Mouse (Mus musculus) neural tube, embryonic 12.5 days (tissue): ENCODE results near the gene Unc13b. TPM values are rescaled to one million over a fixed set of nuclear protein-coding genes. Genes with fewer than 3 reads are reported as not detected.

ENCODE experiments used
- ATAC-seq: fragments of 200-750 bp; cut with Nextera tagmentation; 2 replicates; pipeline ENCODE4 v1.8.0; 2017; ENCODE audit warnings: low read depth, mild to moderate bottlenecking, moderate TSS enrichment, moderate library complexity; ENCODE audit not compliant: low FRiP score
- H3K27ac ChIP-seq: fragments of 300-500 bp; sonication (generic); 2 replicates; pipeline ENCODE4 v1.5.1; 2016
- H3K27me3 ChIP-seq: fragments of 300-500 bp; sonication (generic); replicated peaks from 2 replicates; pipeline ENCODE4 v1.6.1; 2016; ENCODE audit warnings: mild to moderate bottlenecking
- H3K36me3 ChIP-seq: fragments of 300-500 bp; sonication (generic); 2 replicates; pipeline ENCODE4 v1.6.1; 2016; ENCODE audit warnings: mild to moderate bottlenecking
- H3K4me1 ChIP-seq: fragments of 300-500 bp; sonication (generic); 2 replicates; pipeline ENCODE4 v1.6.1; 2016
- H3K4me2 ChIP-seq: fragments of 300-500 bp; sonication (generic); replicated peaks from 2 replicates; pipeline ENCODE4 v1.6.1; 2016; ENCODE audit warnings: mild to moderate bottlenecking
- H3K4me3 ChIP-seq: fragments of 300-500 bp; sonication (generic); 2 replicates; pipeline ENCODE4 v1.5.1; 2016
- H3K9ac ChIP-seq: fragments of 300-500 bp; sonication (generic); 2 replicates; pipeline ENCODE4 v1.6.1; 2016; ENCODE audit warnings: mild to moderate bottlenecking
- H3K9me3 ChIP-seq: fragments of 300-500 bp; sonication (generic); 2 replicates; pipeline ENCODE4 v1.6.1; 2016; ENCODE audit warnings: mild to moderate bottlenecking
- WGBS: fragments of 180-500 bp; shearing (Covaris S2); methylation state at CpG from one replicate; pipeline ENCODE4 v1.1.7; 2016; 5-methylcytosine and 5-hydroxymethylcytosine counted together
- polyA plus RNA-seq: library from polyadenylated mRNA; unstranded; fragments of >200 nt; fragmentation: Nextera tagmentation; extraction: Ambion mirVana; gene quantifications from 2 replicates; pipeline ENCODE4 v1.2.1, GENCODE M21; 2016

Gene Unc13b
- polyA plus RNA-seq, 1 experiment from 2014 or later: 22.4 TPM

DNA sequence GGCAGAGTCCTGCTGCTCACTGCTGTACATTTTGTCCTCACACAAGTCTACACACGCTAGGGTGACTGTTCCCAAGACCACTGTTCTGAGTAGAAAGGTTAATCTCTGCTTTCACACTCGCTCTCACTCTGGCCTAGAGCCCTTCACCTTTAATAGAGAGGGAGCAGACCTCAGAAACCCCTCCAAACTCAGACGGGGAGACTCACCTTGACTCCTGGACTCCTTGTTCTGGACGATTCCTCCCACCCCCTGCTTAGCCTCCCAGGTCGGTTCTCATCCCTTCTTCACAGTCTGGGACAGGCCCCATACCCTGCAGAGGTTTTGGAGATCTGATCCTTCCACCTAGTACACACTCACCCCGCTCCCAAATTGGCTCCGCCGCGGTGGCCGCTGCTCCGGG, 19.1 kb upstream of the Unc13b start:
- Histone ChIP-seq H3K4me1 (peaks cover 47% of the 10 kb centered on the region), H3K4me2 (peak overlapping the region; percentile 88), H3K4me3 (peak overlapping the region; percentile 76), H3K9me3 (no peaks in the 10 kb centered on the region), H3K27me3 (no peaks in the 10 kb centered on the region), H3K9ac (peak overlapping the region; percentile 87), H3K36me3 (peaks cover 26% of the 10 kb centered on the region), H3K27ac (peak overlapping the region; percentile 37; the same call in 1 of the 2 replicates)
- ATAC-seq: peak; percentile 26; the same call in 1 of the 2 replicates
- WGBS: 4% methylated on average over 11 of the region's 11 CpGs

DNA sequence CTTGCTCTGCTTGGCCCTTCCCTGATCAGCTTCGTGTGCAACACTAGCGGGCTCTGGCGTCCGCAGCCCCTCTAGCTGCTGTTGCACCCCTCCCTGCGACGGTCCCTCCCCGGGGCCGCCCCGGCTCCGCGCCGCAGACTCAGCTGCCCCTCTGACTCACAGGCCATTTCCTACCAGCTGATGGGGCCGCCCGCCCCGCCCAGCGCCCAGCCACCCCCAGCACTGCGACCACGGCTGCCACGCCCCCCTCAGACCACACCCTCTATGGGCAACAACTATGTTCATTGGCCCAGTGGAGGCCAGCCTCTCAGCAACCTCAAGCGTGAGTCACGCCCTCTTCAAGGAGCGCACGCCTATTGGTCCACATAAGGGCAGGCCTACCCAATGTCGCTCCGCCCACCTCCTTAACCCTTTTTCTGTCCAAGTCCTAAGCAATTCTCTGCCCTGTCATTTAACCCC, 18.6 kb upstream of the Unc13b start:
- H3K27me3 ChIP-seq: no peaks in the 10 kb centered on the region
- H3K9me3 ChIP-seq: no peaks in the 10 kb centered on the region
- peak overlapping the region; percentile 76 for H3K4me3 ChIP-seq
- under 1% methylated on average over 25 of the region's 25 CpGs for WGBS
- H3K27ac ChIP-seq: peak overlapping the region; percentile 37; the same call in 1 of the 2 replicates
- peak; percentile 94 for ATAC-seq
- peaks cover 20% of the 10 kb centered on the region for H3K36me3 ChIP-seq
- peaks cover 52% of the 10 kb centered on the region for H3K4me1 ChIP-seq
- H3K4me2 ChIP-seq: peak overlapping the region; percentile 88
- peak overlapping the region; percentile 87 for H3K9ac ChIP-seq

DNA sequence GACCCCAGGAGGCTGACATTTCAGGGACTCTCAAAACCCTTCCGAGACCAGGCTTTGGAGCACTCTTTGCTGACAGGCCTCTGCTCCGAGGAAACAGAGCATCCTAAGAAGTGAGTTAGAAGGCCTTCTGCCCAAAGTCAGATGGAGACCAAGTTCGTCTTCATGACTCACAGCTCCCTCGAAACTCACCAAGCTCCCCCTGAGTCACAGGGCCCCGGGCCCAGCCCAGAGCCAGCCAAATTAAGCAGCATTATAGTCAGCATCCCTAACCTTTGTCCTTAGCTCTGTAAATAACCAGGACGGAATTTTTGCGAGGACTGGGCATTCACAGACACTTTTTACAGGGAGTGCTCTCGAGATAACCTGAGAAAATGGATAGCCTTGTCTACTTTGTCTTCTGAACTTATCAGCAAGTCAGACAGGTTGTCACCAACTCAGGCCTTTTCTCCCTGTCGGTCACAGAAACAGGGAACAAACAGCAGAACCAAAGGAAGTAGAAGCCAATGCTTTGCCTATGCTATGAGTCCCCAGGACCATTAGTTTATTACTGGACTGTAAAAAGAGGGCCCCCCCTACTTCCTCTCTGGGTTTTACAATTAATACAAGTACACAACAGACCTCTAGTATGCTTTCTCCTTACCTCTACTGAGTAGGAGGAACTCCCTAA, 17.7 kb upstream of the Unc13b start:
- no peak for ATAC-seq
- H3K4me2 ChIP-seq: peak overlapping the region; percentile 88
- H3K36me3 ChIP-seq: peaks cover 12% of the 10 kb centered on the region
- H3K9ac ChIP-seq: no peak overlapping the region
- peaks cover 56% of the 10 kb centered on the region for H3K4me1 ChIP-seq
- 67% methylated on average over 9 of the region's 9 CpGs for WGBS
- no peaks in the 10 kb centered on the region for H3K27me3 ChIP-seq
- no peaks in the 10 kb centered on the region for H3K9me3 ChIP-seq
- H3K4me3 ChIP-seq: no peak overlapping the region
- H3K27ac ChIP-seq: no peak overlapping the region

DNA sequence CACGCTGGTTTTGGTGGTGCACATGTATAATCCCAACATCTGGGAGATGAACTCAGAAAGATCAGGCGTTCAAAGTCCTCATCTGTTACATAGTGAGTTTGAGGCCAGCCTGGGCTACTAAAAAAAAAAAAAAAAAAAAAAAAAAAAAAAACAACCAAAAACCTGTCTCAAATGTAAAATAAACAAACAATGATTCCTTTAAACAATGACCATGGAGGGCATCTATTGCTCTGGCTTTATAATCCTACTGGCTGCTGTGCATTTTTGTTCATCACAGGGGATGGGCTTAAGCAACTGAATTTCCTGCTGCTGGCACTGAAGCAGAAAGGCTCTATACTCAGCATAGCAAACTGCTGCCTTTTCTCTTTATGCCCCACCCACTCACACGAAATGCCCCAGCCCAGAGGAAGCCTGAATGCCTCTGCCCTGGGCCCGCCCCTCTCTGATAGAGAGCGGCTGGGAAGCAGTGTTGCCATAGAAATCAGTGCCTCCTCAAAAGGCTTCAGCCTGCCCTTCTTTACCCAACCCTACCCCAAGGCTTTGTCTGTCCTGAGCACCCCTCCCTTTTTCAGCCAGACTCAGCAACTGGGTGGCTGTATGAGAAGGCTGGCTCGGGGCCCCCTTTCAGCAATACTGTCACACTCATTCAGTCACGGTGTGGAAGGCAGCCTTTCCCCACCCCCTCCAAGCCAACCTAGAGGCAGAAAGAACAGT, 15.0 kb upstream of the Unc13b start:
- Histone ChIP-seq H3K4me2 (peak overlapping the region; percentile 84), H3K27ac (peak overlapping the region; percentile 87), H3K36me3 (no peaks in the 10 kb centered on the region), H3K27me3 (no peaks in the 10 kb centered on the region), H3K4me3 (peak overlapping the region; percentile 54), H3K4me1 (peaks cover 43% of the 10 kb centered on the region), H3K9ac (peak overlapping the region; percentile 61; the same call in 1 of the 2 replicates), H3K9me3 (no peaks in the 10 kb centered on the region)
- peak; percentile 72 for ATAC-seq
- 15% methylated on average over 7 of the region's 7 CpGs for WGBS

DNA sequence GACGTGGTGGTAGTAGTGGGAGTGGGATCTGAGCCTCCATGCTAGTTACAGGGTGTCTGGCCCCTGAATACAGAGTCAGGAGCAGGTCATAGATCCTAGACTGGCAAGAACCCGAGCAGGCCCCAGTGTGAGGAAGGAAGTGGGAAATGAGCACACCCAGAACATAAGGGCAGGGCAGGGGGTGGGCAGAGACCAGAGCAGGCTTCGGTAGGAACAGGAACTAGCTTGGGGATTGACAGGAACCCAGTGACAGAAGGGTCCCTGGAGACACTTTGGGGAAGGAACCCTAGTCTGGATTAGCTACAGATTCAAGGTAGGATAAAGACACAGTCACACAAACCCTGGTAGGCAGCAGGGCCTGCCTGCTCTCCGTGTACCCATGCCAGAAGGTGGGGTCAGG, 14.1 kb upstream of the Unc13b start:
- no peaks in the 10 kb centered on the region for H3K9me3 ChIP-seq
- H3K4me3 ChIP-seq: peak overlapping the region; percentile 54
- H3K27ac ChIP-seq: peak overlapping the region; percentile 87
- ATAC-seq: no peak
- 5% methylated on average over 4 of the region's 4 CpGs for WGBS
- H3K9ac ChIP-seq: peak overlapping the region; percentile 61
- H3K4me1 ChIP-seq: peaks cover 34% of the 10 kb centered on the region
- no peaks in the 10 kb centered on the region for H3K27me3 ChIP-seq
- no peaks in the 10 kb centered on the region for H3K36me3 ChIP-seq
- H3K4me2 ChIP-seq: peak overlapping the region; percentile 84

DNA sequence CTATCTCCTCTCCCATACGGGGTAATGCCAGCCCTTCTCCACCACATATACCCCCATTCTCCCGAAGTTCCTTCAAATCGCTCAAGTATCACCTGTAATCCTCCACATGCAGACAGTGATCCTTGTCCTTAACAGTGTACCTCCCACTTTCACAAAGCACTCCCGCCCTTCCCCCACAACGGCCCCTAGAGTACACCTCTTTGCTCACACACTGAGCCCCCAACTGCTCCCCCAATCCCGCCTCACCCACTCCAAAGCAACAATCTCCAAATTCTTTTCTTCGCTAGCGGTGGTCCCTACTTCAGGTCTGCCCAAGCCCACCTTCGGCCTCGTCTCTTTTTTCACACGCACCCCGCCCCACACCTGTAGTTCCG, 13.5 kb upstream of the Unc13b start:
- H3K4me3 ChIP-seq: peak overlapping the region; percentile 54
- no peaks in the 10 kb centered on the region for H3K9me3 ChIP-seq
- H3K9ac ChIP-seq: peak overlapping the region; percentile 61
- H3K4me2 ChIP-seq: peak overlapping the region; percentile 84
- no peaks in the 10 kb centered on the region for H3K36me3 ChIP-seq
- peak; percentile 1; the same call in 1 of the 2 replicates for ATAC-seq
- H3K27me3 ChIP-seq: no peaks in the 10 kb centered on the region
- peaks cover 31% of the 10 kb centered on the region for H3K4me1 ChIP-seq
- 5% methylated on average over 13 of the region's 13 CpGs for WGBS
- peak overlapping the region; percentile 87; the same call in 1 of the 2 replicates for H3K27ac ChIP-seq

DNA sequence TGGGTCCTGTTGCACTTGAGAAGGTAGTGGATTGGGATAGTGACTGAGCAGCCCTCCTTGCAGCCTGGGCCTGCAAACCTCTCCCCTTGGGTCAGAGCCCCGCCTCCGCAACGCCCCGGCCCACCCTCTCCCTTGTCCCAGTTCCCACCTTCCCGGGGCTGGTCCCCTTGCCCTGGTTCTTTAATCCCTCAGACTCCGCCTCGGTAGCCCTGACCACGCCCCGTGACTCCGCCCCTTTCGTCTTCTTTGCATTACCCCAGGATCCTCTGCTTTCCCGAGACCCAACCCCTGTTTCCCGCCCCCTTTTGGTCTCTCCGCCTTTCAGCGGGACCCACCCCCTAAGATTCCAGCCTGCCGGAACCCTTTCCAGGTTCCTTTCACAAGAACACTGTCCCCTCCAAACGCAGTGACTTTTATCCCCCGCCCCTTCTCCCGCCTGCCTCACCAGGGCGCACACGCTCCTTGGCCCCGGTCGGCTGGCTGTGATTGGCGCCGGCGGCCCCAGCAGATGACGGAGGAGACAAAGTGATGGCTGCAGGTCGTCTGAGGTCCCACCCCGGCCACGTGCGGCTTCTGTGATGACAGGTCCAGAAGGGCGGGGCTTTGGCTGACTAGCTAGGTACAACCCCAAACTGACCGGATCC, 13.0 kb upstream of the Unc13b start, which contains the start of gene Fam214b:
Gene Fam214b (minus strand): TSS at position 562 of the 644 bp plus-strand sequence.
- Histone ChIP-seq H3K27ac (peak within 1 kb of the TSS; percentile 87; the same call in 1 of the 2 replicates), H3K27me3 (no peaks in the 10 kb centered on the region), H3K9ac (peak within 1 kb of the TSS; percentile 65), H3K4me3 (peak within 1 kb of the TSS; percentile 54), H3K9me3 (no peaks in the 10 kb centered on the region), H3K36me3 (no peaks in the 10 kb centered on the region), H3K4me2 (peak within 1 kb of the TSS; percentile 84), H3K4me1 (peaks cover 29% of the 10 kb centered on the region)
- WGBS: under 1% methylated on average over 33 of the region's 33 CpGs
- ATAC-seq: peak; percentile 86

DNA sequence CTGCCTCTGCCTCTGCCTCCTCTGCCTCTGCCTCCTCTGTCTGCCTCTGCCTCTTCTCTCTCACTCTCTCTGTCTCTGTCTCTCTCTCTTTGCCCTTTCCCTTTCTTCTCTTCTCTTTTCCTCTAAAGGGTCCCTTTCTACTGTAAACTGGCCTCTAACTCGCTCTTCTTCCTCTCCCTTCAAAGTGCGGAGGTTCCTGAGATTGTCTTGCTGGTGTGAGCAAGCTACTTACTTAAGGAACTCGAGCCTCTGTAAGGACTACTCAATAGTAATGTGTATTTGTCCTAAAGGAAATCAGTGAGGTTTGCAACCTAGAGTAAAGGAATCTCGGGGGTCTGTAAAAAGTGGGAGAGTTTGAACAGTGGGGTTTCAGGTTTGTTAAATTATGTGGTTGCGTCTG, 12.1 kb upstream of the Unc13b start:
- ATAC-seq: no peak
- WGBS: 62% methylated on average over 5 of the region's 5 CpGs
- Histone ChIP-seq H3K27me3 (no peaks in the 10 kb centered on the region), H3K4me3 (no peak overlapping the region), H3K27ac (no peak overlapping the region), H3K9ac (no peak overlapping the region), H3K9me3 (no peaks in the 10 kb centered on the region), H3K4me1 (peaks cover 26% of the 10 kb centered on the region), H3K4me2 (peak overlapping the region; percentile 84), H3K36me3 (no peaks in the 10 kb centered on the region)

DNA sequence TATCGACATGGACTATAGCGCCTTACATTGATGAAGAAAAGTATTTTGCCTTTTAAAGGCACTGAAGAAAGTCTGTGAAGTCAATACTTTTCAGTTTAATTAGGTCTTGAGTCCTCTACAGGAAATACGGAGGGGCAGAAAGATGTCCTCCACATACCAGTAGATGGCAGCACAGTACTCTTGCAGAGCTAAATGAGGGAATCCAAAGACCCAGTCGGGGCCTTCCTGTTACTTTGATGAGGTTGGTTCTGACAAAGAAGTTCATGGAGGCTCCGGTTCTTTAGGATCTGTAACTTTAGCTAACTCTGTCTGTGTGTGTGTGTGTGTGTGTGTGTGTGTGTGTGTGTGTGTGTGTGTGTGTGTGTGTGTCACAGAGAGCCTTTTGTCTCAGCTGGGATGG, 11.5 kb upstream of the Unc13b start:
- H3K9me3 ChIP-seq: no peaks in the 10 kb centered on the region
- no peak for ATAC-seq
- H3K4me2 ChIP-seq: peak overlapping the region; percentile 84; the same call in 1 of the 2 replicates
- H3K9ac ChIP-seq: no peak overlapping the region
- H3K27me3 ChIP-seq: no peaks in the 10 kb centered on the region
- H3K4me1 ChIP-seq: peaks cover 26% of the 10 kb centered on the region
- WGBS: 8% methylated on average over 5 of the region's 5 CpGs
- no peak overlapping the region for H3K4me3 ChIP-seq
- H3K36me3 ChIP-seq: no peaks in the 10 kb centered on the region
- H3K27ac ChIP-seq: no peak overlapping the region

DNA sequence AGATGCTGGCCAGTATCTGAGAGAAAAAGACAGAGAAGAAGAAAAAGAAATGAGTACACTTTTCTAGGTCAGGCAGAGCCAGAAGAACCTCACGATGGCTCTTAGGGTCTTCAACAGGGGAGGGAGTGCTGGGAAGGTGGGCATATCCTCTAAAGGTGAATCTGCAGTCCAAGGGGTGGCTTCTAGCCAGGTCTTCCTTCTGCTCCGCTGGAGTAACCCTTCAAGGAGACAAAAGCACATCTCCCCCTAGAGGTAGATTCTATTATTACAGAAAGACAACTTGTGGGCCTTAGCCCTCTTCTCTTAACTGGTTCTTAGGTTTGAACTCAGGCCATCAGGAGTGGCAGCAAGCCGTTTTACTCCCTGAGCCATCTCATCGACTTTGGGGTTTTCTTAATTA, 6.1 kb upstream of the Unc13b start:
- WGBS: 14% methylated on average over 4 of the region's 4 CpGs
- Histone ChIP-seq H3K27me3 (no peaks in the 10 kb centered on the region), H3K4me1 (no peaks in the 10 kb centered on the region; the same call in 1 of the 2 replicates), H3K36me3 (no peaks in the 10 kb centered on the region), H3K27ac (no peak overlapping the region), H3K4me3 (no peak overlapping the region), H3K9ac (no peak overlapping the region), H3K4me2 (no peak overlapping the region), H3K9me3 (no peaks in the 10 kb centered on the region)
- no peak for ATAC-seq

DNA sequence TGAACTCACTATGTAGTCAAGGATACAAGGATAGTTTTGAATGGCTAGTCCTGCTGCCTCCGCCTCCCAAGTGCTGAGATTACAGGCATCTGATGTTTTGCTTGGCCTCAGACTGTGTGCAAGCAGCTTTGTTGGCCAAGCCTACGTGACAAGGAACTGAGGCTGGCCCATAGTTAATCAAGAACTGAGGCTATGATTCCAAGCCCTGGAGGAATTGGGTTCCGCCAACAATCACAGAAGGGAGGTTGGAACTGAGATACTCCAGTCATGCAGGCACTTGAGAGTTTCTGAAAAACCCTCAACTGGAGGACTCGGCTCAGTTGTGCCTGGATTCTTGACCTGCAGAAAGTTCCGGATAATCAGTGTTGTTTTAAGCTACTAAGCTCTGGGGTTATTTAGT, 1.1 kb upstream of the Unc13b start:
- Histone ChIP-seq H3K27ac (no peak overlapping the region), H3K9me3 (no peaks in the 10 kb centered on the region), H3K4me3 (no peak overlapping the region), H3K36me3 (no peaks in the 10 kb centered on the region), H3K9ac (no peak overlapping the region), H3K4me1 (no peaks in the 10 kb centered on the region; the same call in 1 of the 2 replicates), H3K4me2 (no peak overlapping the region), H3K27me3 (no peaks in the 10 kb centered on the region)
- 92% methylated on average over 5 of the region's 5 CpGs for WGBS
- ATAC-seq: no peak

DNA sequence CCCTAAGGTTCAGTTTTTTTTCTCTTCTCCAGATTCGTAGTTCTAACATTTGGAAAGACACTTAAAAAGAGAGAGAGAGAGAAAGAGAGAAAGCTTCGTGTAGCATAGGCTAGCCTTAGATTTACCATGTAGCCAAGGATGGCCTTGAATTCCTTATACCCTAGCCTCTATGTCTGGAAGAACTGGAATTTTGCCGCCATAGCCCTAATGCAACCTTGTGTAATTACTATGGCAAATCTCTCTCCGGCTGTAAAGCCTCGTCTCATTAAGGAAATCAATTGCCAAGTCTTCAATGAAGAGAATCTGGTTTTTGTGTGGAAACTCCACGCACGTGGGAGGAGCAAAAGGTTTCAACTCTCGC, 381 bp upstream of the Unc13b start:
- WGBS: 19% methylated on average over 8 of the region's 8 CpGs
- Histone ChIP-seq H3K4me3 (peak overlapping the region; percentile 67), H3K4me2 (peak overlapping the region; percentile 81), H3K9me3 (no peaks in the 10 kb centered on the region), H3K36me3 (no peaks in the 10 kb centered on the region), H3K4me1 (no peaks in the 10 kb centered on the region; the same call in 1 of the 2 replicates), H3K9ac (no peak overlapping the region), H3K27ac (no peak overlapping the region), H3K27me3 (no peaks in the 10 kb centered on the region)
- peak; percentile 52 for ATAC-seq
